Mouse (Mus musculus): ENCODE data around the gene Psen2.
A peak's percentile ranks its signal among the peaks of the same experiment; 100 is the strongest.

Gene Psen2

GRCm38 (mm10) chr1:180274725-180275308 is 11.6 kb upstream of the Psen2 start:
- peak; percentile 82 for DNase-seq

DNA sequence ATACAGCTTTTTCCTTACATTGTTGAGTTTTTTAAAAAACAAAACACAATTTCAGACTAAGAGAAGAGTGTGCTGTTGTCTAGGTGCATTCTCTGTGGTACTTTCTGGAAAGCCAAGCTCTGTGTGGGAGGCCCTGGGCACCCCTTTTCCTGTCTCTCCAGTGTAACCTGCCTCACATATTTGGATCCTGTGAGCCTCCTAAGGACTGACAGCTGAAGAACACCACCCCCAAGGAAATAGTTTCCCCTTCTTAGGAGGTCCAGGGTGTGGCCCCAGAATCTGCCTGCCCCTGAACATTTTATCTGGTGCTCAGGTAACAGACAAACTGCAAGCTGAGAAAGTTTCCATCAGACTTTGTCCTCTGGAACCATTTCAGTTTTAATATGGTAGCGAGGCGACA is 5.8 kb upstream of the Psen2 start:
- DNase-seq: no peak

- peak; percentile 95 for DNase-seq
These were observed 5.2 kb upstream of the Psen2 start for GRCm38 (mm10) chr1:180268249-180269031.

DNA sequence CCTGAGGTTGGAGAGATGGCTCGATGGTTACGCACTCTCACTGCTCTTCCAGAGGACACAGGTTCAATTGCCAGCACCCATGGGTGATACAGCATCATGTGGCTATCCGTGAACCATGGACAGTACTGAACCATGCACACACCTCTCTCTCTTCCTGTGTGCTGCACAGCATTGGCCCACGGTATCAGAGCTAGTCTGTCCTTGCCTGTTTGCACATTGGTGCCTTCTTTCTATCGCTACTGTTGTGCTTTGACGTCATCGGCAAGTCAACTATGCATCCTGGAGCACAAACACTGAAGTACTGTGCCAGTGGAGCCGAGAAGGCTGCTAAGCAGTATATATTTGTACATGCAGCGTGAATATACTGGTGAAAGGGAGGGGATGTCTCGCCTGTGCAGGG is 3.9 kb upstream of the Psen2 start:
- no peak for DNase-seq

DNA sequence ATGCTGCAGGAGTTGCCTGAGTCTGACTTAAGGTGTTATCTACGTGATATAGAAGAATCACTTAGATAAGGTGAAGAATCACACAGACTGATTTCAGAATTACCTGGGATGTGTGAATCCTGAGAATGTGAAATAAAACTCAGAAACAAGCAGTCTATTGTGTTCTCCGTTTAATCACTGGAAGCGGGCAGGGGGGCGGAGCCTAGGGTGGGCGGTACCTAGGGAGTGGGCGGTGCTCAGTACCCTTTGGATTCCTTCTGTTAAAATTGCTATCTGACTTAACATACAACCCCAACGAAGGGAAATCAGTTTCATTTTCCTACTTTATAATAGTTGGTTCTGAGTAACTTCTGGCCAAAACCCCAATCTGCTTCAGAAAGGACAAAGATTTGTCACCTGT is 2.2 kb upstream of the Psen2 start:
- no peak for DNase-seq

DNA sequence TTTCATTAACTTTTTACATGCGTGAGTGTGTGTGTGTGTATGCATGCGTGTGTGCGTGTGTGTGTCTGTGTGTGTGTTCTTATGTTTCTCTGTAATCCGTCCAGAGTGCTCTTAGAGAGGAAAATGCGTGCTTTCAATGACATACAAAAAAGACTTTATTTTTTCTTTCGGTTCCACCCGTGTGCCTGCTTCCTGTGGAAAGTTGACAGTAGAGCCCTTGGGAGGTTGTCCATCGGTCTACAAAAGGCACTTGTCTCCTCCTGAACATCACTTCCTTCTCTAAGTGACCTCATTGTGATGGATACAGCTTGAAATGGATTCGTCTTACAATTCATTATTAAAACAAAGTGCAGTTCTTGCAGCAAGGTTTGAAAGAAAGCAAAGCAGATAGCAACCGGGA is 1.6 kb upstream of the Psen2 start:
- no peak for DNase-seq

DNA sequence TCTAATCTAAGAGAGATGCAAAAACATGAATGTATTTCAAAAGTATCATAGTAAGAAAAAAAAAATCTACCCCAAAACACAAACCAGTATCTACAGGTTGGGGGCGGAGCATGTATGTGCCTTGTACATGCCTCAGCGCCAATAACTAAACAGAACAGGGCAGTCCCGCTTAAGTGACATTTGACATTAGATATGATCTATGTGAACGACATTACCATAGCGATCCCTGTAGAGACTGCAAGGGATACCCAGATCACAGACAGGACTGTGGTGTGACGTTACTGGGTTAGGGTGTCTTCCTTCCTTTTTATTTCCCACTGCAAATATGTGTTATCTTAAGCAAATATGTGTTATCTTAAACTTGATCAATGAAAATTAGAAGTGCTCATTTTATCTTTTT is 1.2 kb upstream of the Psen2 start:
- DNase-seq: no peak

DNA sequence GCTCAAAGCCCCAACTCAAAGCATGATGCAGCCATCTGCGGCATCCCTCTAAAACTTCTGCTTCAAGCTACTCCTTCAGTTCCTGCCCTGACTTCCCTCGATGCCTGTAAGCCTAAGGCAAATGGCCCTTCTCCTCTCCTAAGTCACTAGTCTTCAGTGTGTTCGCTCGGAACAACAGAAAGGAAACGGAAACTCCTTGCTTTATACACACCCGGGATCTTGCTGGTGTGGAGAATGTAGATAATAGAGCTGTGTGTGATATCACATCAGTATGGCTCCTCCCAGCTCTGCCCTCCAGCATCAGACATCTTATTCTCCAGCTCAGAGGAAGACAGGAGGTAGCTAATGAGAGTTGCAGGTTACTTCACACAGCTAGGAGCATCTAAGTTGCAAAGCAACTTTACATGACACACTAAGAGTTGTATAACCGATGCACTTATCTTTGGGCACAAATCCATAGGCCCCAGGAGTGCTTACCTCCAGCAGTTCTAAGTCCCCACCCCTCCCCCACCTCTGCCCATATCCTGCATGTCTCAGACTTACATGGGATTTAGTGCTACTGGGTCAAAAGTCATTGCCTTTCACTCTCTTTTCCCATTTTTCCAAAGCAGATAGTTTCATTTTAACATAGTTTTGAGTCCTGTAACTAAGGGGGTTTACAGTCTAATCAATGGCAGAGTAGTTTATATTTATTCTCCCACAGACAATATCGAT is 1.2 kb downstream of the Psen2 start:
- DNase-seq: no peak

DNA sequence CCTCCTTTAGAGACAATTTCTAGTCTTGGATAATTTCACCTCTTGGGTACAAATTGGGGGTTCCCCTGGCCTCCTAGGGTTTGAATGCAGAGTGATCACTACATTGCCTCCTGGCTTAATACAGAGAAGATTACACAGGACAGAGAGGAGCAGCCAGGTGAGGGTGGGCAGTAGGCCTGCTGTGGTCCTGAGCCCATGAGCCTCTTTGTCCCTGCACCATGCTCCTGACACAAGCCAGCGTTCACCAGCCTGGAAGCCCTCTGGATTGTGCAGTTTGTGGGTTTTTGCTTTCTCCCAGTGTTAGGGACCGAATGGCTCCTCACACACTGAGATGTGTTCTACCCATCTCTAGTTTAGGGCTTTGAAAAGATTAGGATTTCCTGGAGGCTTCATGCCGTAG is 1.8 kb downstream of the Psen2 start:
- no peak for DNase-seq

DNA sequence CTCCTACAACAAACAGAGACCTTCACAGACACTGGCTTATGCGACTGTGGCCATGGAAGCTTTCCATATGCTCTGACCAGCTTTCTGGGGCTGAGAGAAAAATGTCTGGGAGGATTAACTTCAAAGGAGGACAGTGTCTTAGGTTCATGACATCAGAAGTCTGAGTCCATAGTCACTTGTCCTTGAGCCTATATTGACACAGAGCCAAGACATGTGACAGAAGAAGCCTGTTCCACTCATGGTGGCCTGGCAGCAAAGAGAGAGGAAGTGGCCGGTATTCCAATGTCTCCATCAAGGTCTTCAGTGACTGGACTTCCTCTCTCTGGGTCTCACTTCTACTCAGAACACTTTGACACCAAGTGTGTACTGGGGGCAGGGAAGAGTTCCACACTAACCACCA is 2.4 kb downstream of the Psen2 start:
- DNase-seq: no peak

DNA sequence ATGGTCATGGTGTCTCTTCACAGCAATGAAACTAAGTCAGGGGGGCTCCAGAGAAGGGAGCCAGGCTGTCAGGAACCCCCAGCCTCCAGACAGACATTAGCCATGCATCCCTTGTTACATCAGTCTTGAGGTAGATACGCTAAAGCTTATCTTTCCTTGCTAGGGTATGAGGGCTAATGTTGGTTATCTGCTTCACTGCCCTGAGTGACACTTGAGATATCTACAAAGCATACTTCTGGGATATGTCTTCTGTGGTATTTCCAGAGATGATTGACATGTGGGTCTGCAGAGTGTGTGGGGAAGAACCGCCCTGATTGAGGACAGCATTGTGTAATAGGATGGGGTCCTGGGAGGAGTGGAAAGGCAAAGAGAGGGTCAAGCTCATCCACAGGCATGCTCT is 3.5 kb downstream of the Psen2 start:
- no peak for DNase-seq

DNA sequence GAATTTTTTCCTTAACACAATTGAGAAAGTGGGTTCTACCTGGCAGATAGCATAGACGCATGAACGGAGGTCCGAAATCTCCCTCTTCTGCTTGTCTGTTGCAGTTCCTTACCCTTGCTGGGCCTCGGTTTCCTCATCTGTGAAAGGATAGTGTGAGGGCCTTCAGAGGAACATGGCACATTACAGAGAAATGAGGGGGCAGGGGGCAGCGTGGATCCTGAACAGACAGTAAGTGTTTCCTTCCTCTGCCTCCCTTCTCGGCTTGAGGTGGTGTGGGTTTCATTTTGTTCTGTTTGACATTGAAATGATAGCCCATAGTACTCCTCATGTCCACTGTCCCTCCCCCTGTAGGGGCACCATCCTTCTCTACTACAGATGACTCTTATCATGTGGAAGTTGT is 5.8 kb downstream of the Psen2 start:
- DNase-seq: no peak

GRCm38 (mm10) chr1:180256866-180257265 is 6.4 kb downstream of the Psen2 start:
- peak; percentile 59 for DNase-seq

DNA sequence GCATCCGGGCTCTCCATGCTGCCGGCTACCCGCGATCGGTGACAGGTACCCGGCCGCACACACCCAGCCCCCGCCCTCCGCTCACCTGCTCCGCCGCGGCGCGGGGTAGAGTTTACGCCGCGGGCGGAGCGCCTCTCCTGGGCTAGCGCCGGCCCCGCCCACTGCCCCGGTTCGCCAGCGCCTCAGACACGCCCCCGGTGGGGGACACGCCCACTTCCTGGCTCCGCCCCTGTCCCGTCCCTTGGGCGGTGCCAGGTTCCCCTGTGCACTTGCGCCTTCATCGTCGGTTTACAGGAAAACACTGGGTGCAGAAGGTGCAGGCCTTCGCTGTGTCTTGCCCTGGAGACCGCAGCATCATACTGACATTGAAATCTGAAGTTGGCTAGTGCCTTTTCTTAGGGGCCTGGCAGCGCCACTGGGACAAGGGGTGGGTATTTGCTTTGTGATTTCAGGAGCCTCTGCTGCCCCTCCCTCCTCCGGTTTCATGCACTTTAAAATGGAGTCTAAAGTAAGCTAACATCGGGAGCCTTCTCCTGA is 7.0 kb downstream of the Psen2 start:
- peak; percentile 96 for DNase-seq

DNA sequence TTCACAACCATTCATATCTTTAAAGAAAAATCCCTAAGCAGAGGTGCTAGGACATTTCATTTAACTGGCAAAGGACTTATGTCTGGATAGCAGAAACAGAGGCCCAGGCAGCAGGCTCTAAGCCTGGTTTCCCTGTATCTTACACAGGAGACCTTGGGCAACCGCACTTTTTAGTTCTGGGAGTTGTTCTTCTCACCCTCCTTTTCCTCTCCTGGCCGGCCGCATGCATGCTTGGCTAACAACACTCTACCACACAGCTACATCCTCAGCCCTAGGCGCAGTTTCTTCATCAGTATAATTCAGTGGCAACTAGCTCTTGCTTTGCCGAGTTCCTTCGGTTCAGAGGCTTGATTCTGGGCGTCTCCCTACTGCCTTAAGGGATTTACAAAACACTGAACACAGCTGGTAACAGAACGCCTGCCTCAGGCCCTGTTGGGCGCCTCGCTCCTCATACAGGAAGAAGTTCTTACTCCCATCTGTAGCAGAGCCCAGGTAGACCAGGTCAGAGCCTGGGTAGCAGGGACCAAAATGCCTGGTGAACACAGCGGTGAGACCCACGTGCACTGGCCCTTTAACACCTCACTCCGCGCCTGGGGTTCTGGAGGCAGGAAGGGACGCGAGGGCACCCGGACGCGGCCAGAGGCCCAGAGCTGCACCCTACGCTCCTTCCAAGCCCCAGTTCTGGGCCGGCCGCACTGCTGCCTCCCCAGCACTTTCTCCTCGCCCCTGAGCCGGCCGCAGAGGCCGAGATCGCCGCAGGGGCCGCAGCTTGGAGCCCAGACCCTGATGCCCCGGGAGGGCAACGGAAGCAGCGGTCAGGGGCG is 7.7 kb downstream of the Psen2 start:
- no peak for DNase-seq

DNA sequence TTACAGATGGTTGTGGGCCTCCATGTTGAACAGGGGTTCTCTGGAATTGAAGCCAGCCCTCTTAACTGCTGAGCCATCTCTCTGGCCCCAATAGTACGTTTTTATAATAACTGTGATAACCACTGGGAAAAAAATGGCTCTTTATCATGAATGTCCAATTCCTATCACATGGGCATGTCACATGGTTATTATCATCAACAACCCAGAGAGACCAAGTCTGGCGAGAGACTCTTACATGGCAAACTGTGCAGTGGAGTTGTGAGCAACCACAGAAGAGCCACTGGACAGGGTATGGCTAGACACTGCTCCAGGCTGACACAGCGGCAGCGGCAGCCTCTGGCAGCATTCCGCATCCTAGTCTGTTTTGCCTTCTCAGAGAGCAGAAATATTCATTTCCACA is 8.9 kb downstream of the Psen2 start:
- no peak for DNase-seq

GRCm38 (mm10) chr1:180252656-180253190 is 10.5 kb downstream of the Psen2 start:
- DNase-seq: no peak

- no peak for DNase-seq
These were observed 11.8 kb downstream of the Psen2 start for GRCm38 (mm10) chr1:180251176-180252048.

DNA sequence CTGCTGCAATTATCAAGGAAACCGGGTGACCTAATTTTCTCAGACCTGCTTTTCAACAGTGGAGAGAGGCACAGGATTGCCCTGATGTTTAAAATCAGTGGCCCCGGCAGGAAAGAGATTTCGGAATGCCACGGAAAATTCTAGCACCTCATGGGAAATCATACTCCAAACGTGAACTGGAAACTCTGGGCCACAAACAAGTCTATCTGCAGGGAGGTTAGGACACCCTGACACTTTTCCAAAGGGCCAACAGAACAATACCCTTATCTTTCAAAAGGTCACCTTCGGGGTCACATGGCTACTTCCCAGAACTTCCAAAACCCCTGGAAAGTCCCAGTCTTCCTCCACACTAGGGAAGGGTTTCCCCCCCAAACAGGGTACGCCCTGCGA is 12.8 kb downstream of the Psen2 start:
- DNase-seq: no peak

- peak; percentile 85 for DNase-seq
These were observed 13.4 kb downstream of the Psen2 start for GRCm38 (mm10) chr1:180249666-180250440.

DNA sequence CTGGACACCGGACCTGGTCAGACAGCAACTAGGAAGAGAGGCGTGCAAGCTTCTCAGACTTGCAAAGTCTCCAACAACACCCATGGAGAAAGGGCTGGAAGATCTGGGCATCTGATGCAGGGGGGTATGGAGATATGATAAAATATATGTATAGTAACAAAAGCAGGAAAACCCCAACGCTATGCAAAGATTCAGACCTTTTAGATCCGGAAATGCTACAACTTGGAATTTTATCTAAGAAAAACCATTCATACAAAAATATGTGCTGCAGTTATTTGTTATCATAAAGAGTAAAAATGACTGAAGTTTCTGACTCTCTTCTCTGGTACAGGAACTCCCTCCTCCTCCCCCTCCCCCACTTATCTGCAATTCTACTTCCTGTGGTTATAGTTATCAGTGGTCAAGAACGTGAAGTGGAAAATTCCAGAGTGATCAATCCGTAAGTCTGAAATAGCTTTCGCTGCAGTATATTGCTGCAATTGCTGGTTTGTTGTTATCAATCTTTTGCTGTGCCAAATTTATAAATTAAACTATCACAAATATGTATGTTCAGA is 14.6 kb downstream of the Psen2 start:
- no peak for DNase-seq

Measured in cerebellum, adult 9-10 months (tissue).